Mouse (Mus musculus) C2C12 (cell line): ENCODE measurements around the gene Cubn.

ENCODE experiments used
- CEBPB ChIP-seq: IDR thresholded peaks from one replicate; pipeline ENCODE4 v1.6.1; 2011; ENCODE audit warnings: low read depth, mild to moderate bottlenecking, control low read depth, moderate library complexity
- CTCF ChIP-seq: IDR thresholded peaks from one replicate; pipeline ENCODE4 v1.5.1; 2011; ENCODE audit not compliant: control insufficient read depth, insufficient read depth, insufficient read length

DNA sequence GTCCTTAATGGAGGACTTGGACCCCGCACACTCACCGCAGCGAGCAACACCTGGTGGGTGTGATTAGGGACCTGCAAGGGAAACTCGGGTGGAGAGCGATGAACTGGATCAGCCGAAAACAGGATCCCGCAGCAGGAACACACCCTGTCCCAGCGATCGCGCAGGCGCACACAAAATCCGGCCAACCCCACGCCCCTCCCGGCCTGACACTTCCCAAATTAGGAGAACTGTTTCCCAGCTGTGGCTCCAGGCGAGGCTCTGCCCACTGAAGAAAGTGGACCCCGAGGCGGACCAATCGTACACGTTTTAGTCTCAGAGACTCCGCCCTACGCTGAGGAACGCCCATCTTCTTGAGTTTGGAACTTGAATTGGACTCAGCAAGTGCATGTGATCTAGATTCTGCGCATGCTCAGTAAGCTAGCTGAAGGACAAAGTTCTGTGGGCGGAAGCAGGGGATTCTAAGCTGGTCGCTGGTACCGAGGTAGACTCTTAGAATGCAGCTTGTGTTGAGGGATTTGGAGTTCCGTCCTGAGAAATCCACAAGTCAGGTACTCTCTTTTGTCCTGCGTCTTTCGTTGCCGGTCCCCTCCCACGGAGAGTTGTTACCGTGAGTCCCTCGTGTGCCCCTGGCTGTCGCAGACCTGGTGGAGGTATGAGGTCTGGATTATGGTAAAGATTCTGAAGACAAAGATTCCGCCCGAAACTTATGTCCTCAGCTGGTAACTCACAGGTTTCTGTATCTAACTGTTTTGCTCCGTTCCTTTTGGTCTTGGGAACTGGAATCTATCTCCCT lies 220.3 kb downstream of the Cubn start, which contains the start of gene Rsu1:
- no peak for TF ChIP-seq CTCF
- TF ChIP-seq CEBPB = no peak
